Mouse (Mus musculus) embryo, embryonic 10.5 days (tissue): Measurements from ENCODE around the gene Setd7.
"Not testable (repeated sequence)": the region's sequence is repeated elsewhere in the genome, so short reads cannot be mapped to it uniquely, and the experiment has no call there.

Experiments
- DNase-seq: peaks from one replicate; pipeline ENCODE4 v3.0.0-alpha.2; 2015; ENCODE audit warnings: low spot score

Gene Setd7

DNA sequence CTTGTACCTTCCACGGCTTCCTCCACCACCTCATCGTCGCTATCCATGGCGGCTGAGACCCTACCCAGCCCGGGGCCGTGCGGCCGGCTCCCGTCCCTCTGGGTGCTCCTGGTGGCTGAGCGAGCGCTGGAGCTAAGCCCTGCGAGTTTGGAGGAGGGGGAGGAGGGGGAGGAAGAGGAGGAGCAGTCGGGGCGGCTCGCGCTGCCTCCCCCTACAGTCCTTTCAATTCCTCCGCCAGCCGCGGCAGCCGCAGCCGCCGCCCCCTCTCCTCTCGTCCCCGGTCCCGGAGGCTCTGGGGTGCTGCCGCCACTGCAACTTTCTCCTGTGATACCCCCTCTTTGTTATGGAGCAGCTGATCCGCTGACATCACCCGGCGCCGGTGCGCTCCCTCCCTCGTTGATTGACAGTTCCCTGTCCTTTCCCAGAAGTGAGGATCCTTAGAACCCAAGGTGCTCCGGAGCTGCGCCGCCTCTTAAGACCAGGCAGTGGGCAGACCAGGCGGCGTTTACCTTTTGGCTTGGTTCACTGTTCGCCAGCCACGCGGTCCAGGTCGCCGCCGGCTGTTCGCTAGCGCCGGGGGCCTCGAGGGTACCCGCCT, at the start of gene Setd7:
Gene Setd7 (minus strand): TSS at position 369 of the 598 bp plus-strand sequence.
- DNase-seq, result peak; percentile 87

DNA sequence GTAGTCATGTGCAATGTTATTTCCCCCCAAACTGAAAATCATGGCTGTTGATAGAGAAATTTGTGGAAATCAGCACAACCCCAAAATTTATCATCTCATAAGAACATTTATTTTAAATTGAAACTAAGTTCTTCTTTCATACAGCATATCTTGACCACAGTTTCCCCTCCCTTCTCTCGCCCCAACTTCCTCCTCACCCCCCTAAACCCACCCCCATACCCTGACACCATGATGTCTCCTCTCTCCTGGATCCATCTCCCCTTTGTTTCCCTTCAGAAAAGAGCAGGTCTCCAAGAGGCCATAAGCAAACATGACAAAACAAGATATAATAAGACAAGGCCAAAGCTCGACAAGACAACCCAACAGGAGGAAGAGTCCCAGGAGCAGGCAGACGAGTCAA, 43.8 kb upstream of the Setd7 start:
- DNase-seq, result no peak

DNA sequence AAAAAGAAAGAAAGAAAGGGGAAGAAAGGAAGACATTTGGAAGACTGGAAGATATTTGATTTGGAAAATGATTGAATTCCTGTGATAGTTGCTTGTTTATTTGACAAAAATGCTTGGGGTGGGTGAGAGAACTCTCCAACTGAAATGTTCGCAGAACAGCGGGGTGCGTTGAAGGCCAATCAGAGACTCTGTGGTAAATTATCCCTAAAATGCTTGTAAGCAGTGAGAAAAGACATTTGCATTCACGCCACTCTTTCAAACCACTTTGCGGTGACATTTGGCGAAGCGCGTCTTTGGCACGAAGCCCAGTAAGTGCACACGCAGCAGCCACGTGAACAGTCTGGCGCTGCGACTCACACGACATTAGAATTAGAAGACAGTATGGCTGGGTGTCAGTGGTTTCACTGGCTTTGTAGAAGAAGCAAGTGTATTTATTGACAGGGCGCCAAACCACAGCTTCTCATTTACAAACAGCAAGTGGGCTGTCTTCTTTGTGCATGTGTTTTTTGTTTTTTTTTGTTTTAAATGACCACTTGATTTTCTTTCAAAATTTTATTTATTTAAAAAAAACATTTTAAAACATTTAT, 43.1 kb upstream of the Setd7 start:
- no peak for DNase-seq

DNA sequence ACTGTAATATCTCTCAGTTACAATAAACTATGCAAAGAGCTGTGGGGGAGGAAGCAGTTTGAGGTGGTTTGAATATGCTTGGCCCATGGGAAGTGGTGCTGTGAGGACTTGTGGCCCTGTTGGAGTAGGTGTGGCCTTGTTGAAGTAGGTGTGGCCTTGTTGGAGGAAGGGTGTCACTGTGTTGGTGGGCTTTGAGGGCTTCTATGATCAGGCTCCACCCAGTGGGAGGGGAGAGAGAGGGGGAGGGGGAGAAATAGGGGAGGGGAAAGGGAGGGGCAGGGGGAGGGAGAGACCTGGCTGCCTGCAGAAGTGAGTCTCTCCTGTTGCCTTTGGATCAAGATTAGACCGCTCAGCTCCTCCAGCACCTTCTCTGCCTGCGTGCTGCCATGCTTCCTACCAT, 40.8 kb upstream of the Setd7 start:
- DNase-seq, result no peak

GRCm38 (mm10) chr3:51600728-51601127, 40.0 kb upstream of the Setd7 start:
- no peak for DNase-seq

DNA sequence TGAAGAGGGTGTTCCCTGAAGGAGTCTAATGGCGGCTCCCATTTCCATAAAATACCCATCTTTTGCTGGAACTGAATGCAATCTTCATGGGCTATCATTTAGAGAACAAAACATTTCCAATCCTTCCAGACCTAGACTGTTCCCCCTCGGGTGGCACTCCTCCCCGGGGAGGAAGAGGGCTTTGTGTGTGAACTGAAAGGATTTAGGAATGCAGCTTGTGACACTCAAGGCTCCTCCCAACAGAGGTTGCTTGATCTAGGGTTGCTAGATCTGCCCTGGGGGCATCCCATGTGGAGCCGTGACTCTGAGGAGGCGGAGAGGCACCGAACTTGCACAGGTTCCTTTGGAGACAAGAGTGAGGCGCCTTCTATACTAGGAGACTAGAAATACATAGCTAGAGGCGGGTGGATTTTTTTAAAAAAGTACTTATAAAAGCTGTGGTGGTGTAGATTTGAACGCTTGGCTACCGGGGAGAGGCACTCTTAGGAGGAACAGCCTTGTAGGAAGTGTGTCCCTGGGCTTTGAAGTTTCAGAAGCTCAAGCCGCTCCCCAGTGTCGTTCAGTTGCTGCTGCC, 38.5 kb upstream of the Setd7 start:
- peak; percentile 13 for DNase-seq

DNA sequence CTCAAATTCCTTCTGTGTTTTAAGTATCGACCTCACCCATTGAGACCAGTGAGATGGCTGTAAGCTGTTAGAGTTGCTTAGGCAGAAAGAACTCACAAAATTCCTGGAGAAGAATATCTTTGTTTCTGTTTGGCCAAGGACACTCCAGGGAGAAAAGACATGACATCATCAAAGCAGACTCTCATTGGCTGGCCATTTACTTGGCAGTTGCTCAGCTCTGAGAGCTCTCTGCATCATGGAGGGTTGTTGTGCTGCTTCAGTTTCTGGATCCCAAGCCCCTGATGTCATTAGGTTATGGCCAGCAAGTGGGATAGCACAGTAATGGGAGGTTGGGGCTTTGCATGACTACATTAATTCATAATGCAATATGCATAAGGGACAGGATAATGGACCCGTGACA, 35.9 kb upstream of the Setd7 start:
- DNase-seq, result no peak

DNA sequence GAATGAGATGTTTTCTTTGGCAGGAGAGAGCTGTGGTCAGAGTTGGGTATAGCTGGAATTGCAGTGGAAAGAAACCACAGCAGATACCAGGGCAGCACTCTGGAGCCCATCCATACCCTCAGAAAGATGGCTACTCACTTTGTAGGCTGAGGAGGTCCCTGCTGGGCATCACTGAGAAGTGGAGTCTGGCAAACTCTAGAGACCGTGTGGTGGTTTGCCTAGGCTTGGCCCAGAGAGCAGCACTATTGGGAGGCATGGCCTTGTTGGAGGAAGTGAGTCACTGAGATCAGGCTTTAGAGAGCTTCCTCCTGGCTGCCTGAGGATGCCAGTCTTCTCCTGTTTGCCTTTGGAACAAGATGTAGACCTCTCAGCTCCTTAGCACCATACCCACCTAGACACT, 32.8 kb upstream of the Setd7 start:
- no peak for DNase-seq

GRCm38 (mm10) chr3:51591591-51591990, 30.9 kb upstream of the Setd7 start:
- DNase-seq, result no peak

- peak; percentile 47 for DNase-seq
Observed at GRCm38 (mm10) chr3:51590207-51590892, 29.7 kb upstream of the Setd7 start.

- DNase-seq, result no peak
Observed at GRCm38 (mm10) chr3:51587697-51588262, 27.1 kb upstream of the Setd7 start.

- peak; percentile 91 for DNase-seq
Observed at GRCm38 (mm10) chr3:51583574-51584391, 23.1 kb upstream of the Setd7 start.

DNA sequence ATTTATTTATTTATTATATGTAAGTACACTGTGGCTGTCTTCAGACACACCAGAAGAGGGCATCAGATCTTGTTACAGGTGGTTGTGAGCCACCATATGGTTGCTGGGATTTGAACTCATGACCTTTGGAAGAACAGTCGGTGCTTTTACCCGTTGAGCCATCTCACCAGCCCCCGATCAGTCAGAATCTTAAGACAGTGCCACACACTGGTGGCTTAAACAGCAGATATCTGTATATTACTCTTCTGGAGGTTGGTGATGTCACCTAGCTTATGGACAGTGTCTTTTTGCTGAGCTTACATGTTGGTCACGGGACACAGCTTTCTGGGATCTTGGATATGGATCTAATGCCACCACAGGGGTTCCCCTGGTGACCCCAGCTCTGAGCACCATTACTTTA, 18.6 kb upstream of the Setd7 start:
- DNase-seq, result not testable (repeated sequence)

GRCm38 (mm10) chr3:51577816-51578749, 17.4 kb upstream of the Setd7 start:
- DNase-seq, result no peak

- no peak for DNase-seq
Observed at GRCm38 (mm10) chr3:51577359-51577758, 16.7 kb upstream of the Setd7 start.

DNA sequence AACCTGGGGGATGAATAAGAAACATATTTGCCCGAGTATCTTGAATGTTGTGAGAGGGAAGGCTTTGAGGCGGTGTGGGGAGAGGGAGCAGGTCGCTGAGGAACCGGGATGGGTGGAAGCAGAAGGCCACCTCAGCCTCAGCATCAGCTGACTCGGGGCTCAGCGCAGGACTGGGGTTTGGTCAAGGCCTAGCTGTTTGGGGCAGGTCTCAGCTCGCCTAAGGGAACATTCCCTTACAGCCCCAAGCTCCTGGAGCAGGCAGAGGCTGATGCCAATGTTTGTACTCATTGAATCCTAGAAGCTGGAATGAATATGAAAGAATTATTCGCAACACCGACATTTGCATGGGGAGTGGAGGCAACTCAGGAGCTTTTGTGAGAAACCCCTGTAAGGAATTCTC, 13.2 kb upstream of the Setd7 start:
- no peak for DNase-seq

- DNase-seq, result no peak
Observed at GRCm38 (mm10) chr3:51570200-51570599, 9.5 kb upstream of the Setd7 start.

GRCm38 (mm10) chr3:51561993-51562385, 1.3 kb upstream of the Setd7 start:
- DNase-seq, result no peak

GRCm38 (mm10) chr3:51561109-51561992, 672 bp upstream of the Setd7 start:
- peak; percentile 81 for DNase-seq
